Mouse (Mus musculus) intestine, embryonic 16.5 days (tissue): ENCODE measurements around the gene Ltbr. TPM values are rescaled to one million over a fixed set of nuclear protein-coding genes. Genes with fewer than 3 reads are reported as not detected.

Experiments used
- ATAC-seq: fragments of 200-750 bp; cut with Nextera tagmentation; 2 replicates; pipeline ENCODE4 v1.8.0; 2017; ENCODE audit warnings: moderate TSS enrichment, moderate library complexity
- H3K27ac ChIP-seq: fragments of 300-500 bp; sonication (generic); 2 replicates; pipeline ENCODE4 v1.5.1; 2014; ENCODE audit warnings: mild to moderate bottlenecking, low read length
- H3K27me3 ChIP-seq: fragments of 300-500 bp; sonication (generic); replicated peaks from 2 replicates; pipeline ENCODE4 v1.6.1; 2014; ENCODE audit warnings: low read length, control low read depth, mixed read lengths; ENCODE audit not compliant: control insufficient read depth, insufficient read depth
- H3K36me3 ChIP-seq: fragments of 300-500 bp; sonication (generic); 2 replicates; pipeline ENCODE4 v1.6.1; 2014; ENCODE audit warnings: low read length, control low read depth; ENCODE audit not compliant: control insufficient read depth, insufficient read depth
- H3K4me1 ChIP-seq: fragments of 300-500 bp; sonication (generic); 2 replicates; pipeline ENCODE4 v1.6.1; 2014; ENCODE audit warnings: low read length, control low read depth, mixed read lengths; ENCODE audit not compliant: control insufficient read depth, insufficient read depth
- H3K4me2 ChIP-seq: fragments of 300-500 bp; sonication (generic); 2 replicates; pipeline ENCODE4 v1.6.1; 2014; ENCODE audit warnings: low read depth, low read length, control low read depth
- H3K4me3 ChIP-seq: fragments of 300-500 bp; sonication (generic); 2 replicates; pipeline ENCODE4 v1.5.1; 2014; ENCODE audit warnings: mild to moderate bottlenecking, low read length
- H3K9ac ChIP-seq: fragments of 300-500 bp; sonication (generic); 2 replicates; pipeline ENCODE4 v1.6.1; 2014; ENCODE audit warnings: low read depth, low read length
- H3K9me3 ChIP-seq: fragments of 300-500 bp; sonication (generic); 2 replicates; pipeline ENCODE4 v1.6.1; 2016; ENCODE audit warnings: low read length, control low read depth; ENCODE audit not compliant: control insufficient read depth
- WGBS: fragments of 180-500 bp; shearing (Covaris S2); extraction: QIAGEN DNeasy Blood & Tissue Kit; methylation state at CpG from one replicate; pipeline ENCODE4 v1.1.7; 2014; 5-methylcytosine and 5-hydroxymethylcytosine counted together
- polyA plus RNA-seq: library from polyadenylated mRNA; unstranded; fragments of >200 nt; fragmentation: Nextera tagmentation; extraction: Ambion mirVana; gene quantifications from 2 replicates; pipeline ENCODE4 v1.2.1, GENCODE M21; 2015

The Ltbr gene
- polyA plus RNA-seq, 1 experiment from 2014 or later: 106 TPM

GRCm38 (mm10) chr6:125354352-125355151, 40.9 kb upstream of the Ltbr start:
- H3K36me3 ChIP-seq: peaks cover 17% of the 10 kb centered on the region
- ATAC-seq: peak; percentile 45
- H3K4me3 ChIP-seq: peak overlapping the region; percentile 13; the same call in 1 of the 2 replicates
- WGBS: 11% methylated on average over 14 of the region's 14 CpGs
- H3K9ac ChIP-seq: peak overlapping the region; percentile 41
- H3K9me3 ChIP-seq: no peaks in the 10 kb centered on the region
- peak overlapping the region; percentile 64 for H3K27ac ChIP-seq
- peaks cover 59% of the 10 kb centered on the region for H3K4me1 ChIP-seq
- peak overlapping the region; percentile 36 for H3K4me2 ChIP-seq
- H3K27me3 ChIP-seq: no peaks in the 10 kb centered on the region

- Histone ChIP-seq H3K36me3 (peaks cover 10% of the 10 kb centered on the region), H3K4me3 (no peak overlapping the region), H3K4me2 (peak overlapping the region; percentile 36; the same call in 1 of the 2 replicates), H3K4me1 (peaks cover 65% of the 10 kb centered on the region), H3K27ac (peak overlapping the region; percentile 64), H3K9me3 (no peaks in the 10 kb centered on the region), H3K9ac (0 out of 2 replicates have a peak overlapping the region, but pooled peaks have one; percentile 35), H3K27me3 (no peaks in the 10 kb centered on the region)
- ATAC-seq: no peak
- WGBS: 79% methylated on average over 4 of the region's 4 CpGs
Measured at GRCm38 (mm10) chr6:125353655-125354054, 40.0 kb upstream of the Ltbr start.

GRCm38 (mm10) chr6:125353221-125353620, 39.5 kb upstream of the Ltbr start:
- Histone ChIP-seq H3K4me3 (no peak overlapping the region), H3K4me1 (peaks cover 68% of the 10 kb centered on the region), H3K9me3 (no peaks in the 10 kb centered on the region), H3K27me3 (no peaks in the 10 kb centered on the region), H3K9ac (peak overlapping the region; percentile 2; the same call in 1 of the 2 replicates), H3K4me2 (peak overlapping the region; percentile 2; the same call in 1 of the 2 replicates), H3K36me3 (peaks cover 6% of the 10 kb centered on the region; the same call in 1 of the 2 replicates), H3K27ac (no peak overlapping the region)
- 74% methylated on average over 11 of the region's 11 CpGs for WGBS
- ATAC-seq: no peak

- Histone ChIP-seq H3K4me1 (peaks cover 68% of the 10 kb centered on the region), H3K4me3 (no peak overlapping the region), H3K9me3 (no peaks in the 10 kb centered on the region), H3K27ac (no peak overlapping the region), H3K9ac (peak overlapping the region; percentile 2; the same call in 1 of the 2 replicates), H3K4me2 (peak overlapping the region; percentile 2; the same call in 1 of the 2 replicates), H3K27me3 (no peaks in the 10 kb centered on the region), H3K36me3 (0 out of 2 replicates have a peak, but pooled peaks cover 5% of the 10 kb centered on the region)
- ATAC-seq: no peak
- 68% methylated on average over 4 of the region's 4 CpGs for WGBS
Measured at GRCm38 (mm10) chr6:125352811-125353210, 39.1 kb upstream of the Ltbr start.

- ATAC-seq: no peak
- WGBS: 48% methylated on average over 5 of the region's 5 CpGs
- Histone ChIP-seq H3K4me1 (peaks cover 68% of the 10 kb centered on the region), H3K9me3 (no peaks in the 10 kb centered on the region), H3K4me3 (no peak overlapping the region), H3K36me3 (no peaks in the 10 kb centered on the region), H3K27ac (no peak overlapping the region), H3K9ac (no peak overlapping the region), H3K27me3 (no peaks in the 10 kb centered on the region), H3K4me2 (peak overlapping the region; percentile 94; the same call in 1 of the 2 replicates)
Measured at GRCm38 (mm10) chr6:125352046-125352384, 38.3 kb upstream of the Ltbr start.

- 49% methylated on average over 8 of the region's 8 CpGs for WGBS
- Histone ChIP-seq H3K27me3 (no peaks in the 10 kb centered on the region), H3K9ac (no peak overlapping the region), H3K4me1 (peaks cover 68% of the 10 kb centered on the region), H3K36me3 (no peaks in the 10 kb centered on the region), H3K27ac (peak overlapping the region; percentile 40; the same call in 1 of the 2 replicates), H3K4me3 (peak overlapping the region; percentile 68), H3K9me3 (no peaks in the 10 kb centered on the region), H3K4me2 (peak overlapping the region; percentile 94)
- no peak; the same call in 1 of the 2 replicates for ATAC-seq
Measured at GRCm38 (mm10) chr6:125351368-125352045, 37.8 kb upstream of the Ltbr start.

GRCm38 (mm10) chr6:125350995-125351324, 37.3 kb upstream of the Ltbr start:
- Histone ChIP-seq H3K27ac (peak overlapping the region; percentile 31; the same call in 1 of the 2 replicates), H3K9ac (peak overlapping the region; percentile 93), H3K4me2 (peak overlapping the region; percentile 94), H3K9me3 (no peaks in the 10 kb centered on the region), H3K27me3 (no peaks in the 10 kb centered on the region), H3K4me3 (peak overlapping the region; percentile 68), H3K4me1 (peaks cover 66% of the 10 kb centered on the region), H3K36me3 (no peaks in the 10 kb centered on the region)
- no peak for ATAC-seq
- WGBS: 72% methylated on average over 2 of the region's 2 CpGs

- peak overlapping the region; percentile 68 for H3K4me3 ChIP-seq
- H3K27me3 ChIP-seq: no peaks in the 10 kb centered on the region
- H3K36me3 ChIP-seq: no peaks in the 10 kb centered on the region
- no peaks in the 10 kb centered on the region for H3K9me3 ChIP-seq
- H3K4me2 ChIP-seq: peak overlapping the region; percentile 94
- ATAC-seq: no peak
- H3K9ac ChIP-seq: peak overlapping the region; percentile 93
- H3K27ac ChIP-seq: peak overlapping the region; percentile 93
- peaks cover 66% of the 10 kb centered on the region for H3K4me1 ChIP-seq
- 4% methylated on average over 20 of the region's 20 CpGs for WGBS
Measured at GRCm38 (mm10) chr6:125350231-125350994, 36.7 kb upstream of the Ltbr start.
